Mouse (Mus musculus) testis, adult 10 weeks (tissue): ENCODE data around the gene Exo1. TPM values are rescaled to one million over a fixed set of nuclear protein-coding genes. Genes with fewer than 3 reads are reported as not detected.

Experiments used
- polyA plus RNA-seq: library from polyadenylated mRNA; stranded (reverse); fragments of 350-450 nt; fragmentation: Illumina TruSeq; extraction: RNeasy Lipid Tissue Mini Kit (QIAGEN cat#74804); gene quantifications from one replicate; pipeline ENCODE4 v1.2.3, GENCODE M21; 2014; ENCODE audit warnings: low read depth, low replicate concordance

Exo1 gene
- polyA plus RNA-seq: 13.8 TPM

DNA sequence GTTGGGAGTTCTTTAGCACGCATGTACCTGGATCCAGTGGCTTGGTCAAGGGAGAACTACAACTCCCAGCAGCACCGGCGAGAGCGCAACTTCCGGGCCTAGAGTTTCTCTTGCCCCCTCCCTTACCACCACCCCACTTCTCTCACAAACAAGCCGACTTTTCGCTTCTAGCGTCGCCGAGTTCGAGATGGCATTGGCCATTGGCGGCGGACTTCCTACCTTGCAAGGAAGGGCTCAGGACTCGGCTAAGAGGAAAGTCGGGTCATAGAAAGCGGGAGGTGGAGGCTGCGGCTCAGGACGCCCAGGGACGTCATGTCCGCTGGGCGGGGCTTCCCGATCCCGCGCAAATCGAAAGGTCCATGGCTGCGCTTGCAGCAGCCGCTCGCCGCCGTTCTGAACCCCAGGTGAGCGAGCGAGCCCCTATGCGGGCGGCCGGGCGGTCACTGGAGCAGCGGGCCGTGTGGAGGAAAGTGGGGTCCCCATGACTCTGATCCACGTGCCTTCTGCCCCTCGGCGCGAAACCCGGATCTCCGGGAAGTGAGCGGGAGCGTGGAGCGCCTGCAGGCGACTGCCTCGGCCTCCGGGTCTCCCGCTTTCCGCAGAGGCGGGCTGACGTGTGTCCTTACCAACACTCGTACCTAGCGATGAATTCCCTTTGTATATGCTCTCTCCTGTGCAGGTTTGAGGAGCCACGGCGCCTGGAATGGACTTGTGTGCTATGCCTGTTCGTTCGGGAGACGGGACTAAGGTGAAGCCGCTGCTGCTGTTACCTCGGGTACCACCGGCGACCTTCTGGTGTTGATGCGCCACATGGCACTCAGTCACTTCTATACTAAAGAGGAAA, at the start of gene Exo1:
Gene Exo1, plus strand, starts transcription at position 129 of the 844 bp plus-strand sequence.

DNA sequence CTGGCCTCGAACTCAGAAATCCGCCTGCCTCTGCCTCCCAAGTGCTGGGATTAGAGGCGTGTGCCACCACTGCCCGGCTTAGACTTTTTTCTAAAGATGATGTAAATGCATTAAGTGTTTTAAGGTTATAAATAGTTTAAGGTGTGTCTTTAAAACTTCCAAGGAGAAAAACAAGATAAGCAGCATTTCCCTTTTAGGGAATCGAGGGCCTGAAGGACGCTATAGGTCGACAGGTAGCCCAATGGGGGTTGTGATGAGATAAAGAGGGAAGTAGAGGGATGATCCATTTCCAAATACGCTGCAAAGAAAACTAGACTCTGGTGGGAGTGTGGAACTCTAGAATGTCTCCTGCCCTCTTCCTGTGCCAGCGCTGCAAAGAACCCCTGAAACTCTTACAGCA, 39.6 kb downstream of the Exo1 start, which contains the start of gene Gm38100:
Gene Gm38100, plus strand, starts transcription at position 301 of the 400 bp plus-strand sequence.

Other genes starting within 250 kb of the Exo1 start
- gene Opn3, start 187.8 kb upstream of the Exo1 start, polyA plus RNA-seq: 11.8 TPM
- 17.2 TPM for gene Chml, start 187.7 kb upstream of the Exo1 start, polyA plus RNA-seq
- 269 TPM for gene Wdr64, start 182.0 kb upstream of the Exo1 start, polyA plus RNA-seq
- not detected for gene Gm38100, start 39.7 kb downstream of the Exo1 start, polyA plus RNA-seq
- 0.50 TPM for gene Rbm8a2, start 98.5 kb downstream of the Exo1 start, polyA plus RNA-seq